Mouse (Mus musculus) thymus, adult 2 months (tissue): ENCODE results near the gene Gm17304. TPM values are rescaled to one million over a fixed set of nuclear protein-coding genes. Genes with fewer than 3 reads are reported as not detected.

Experiments
- DNase-seq: peaks from one replicate; pipeline ENCODE4 v3.0.0; 2021
- H3K27ac ChIP-seq: fragments of 200-500 bp; 2 replicates; pipeline ENCODE4 v1.5.1; 2012; ENCODE audit warnings: low read length, control low read depth; ENCODE audit not compliant: control insufficient read depth, insufficient read depth
- H3K27me3 ChIP-seq: fragments of 200-500 bp; 2 replicates; pipeline ENCODE4 v1.6.1; 2012; ENCODE audit warnings: mild to moderate bottlenecking, low read length, moderate library complexity, mixed read lengths; ENCODE audit not compliant: control insufficient read depth, insufficient read depth
- H3K36me3 ChIP-seq: fragments of 200-500 bp; 2 replicates; pipeline ENCODE4 v1.6.1; 2012; ENCODE audit warnings: mild to moderate bottlenecking, low read length, moderate library complexity; ENCODE audit not compliant: control insufficient read depth, insufficient read depth
- H3K4me1 ChIP-seq: fragments of 200-500 bp; replicated peaks from 2 replicates; pipeline ENCODE4 v1.6.1; 2012; ENCODE audit warnings: low read length; ENCODE audit not compliant: control insufficient read depth, insufficient read depth
- H3K4me3 ChIP-seq: fragments of 200-500 bp; 2 replicates; pipeline ENCODE4 v1.5.1; 2012; ENCODE audit warnings: mild to moderate bottlenecking, low read length, control low read depth, moderate library complexity; ENCODE audit not compliant: control insufficient read depth, insufficient read depth
- CTCF ChIP-seq: fragments of 200-500 bp; IDR thresholded peaks from 2 replicates; pipeline ENCODE4 v1.5.1; 2012; ENCODE audit warnings: mild to moderate bottlenecking, control low read depth, low read length, moderate library complexity, borderline replicate concordance; ENCODE audit not compliant: control insufficient read depth, poor library complexity, insufficient read depth; ENCODE audit errors: extremely low read depth
- POLR2A ChIP-seq: fragments of 200-500 bp; IDR thresholded peaks from 2 replicates; pipeline ENCODE4 v1.6.1; 2012; ENCODE audit warnings: mild to moderate bottlenecking, low read length, control low read depth, moderate library complexity; ENCODE audit not compliant: control insufficient read depth, poor library complexity, insufficient read depth; ENCODE audit errors: extremely low read depth
- WGBS: fragments of 180-500 bp; shearing (Covaris S2); methylation state at CpG from one replicate; pipeline ENCODE4 v1.1.7; 2018; 5-methylcytosine and 5-hydroxymethylcytosine counted together
- polyA plus RNA-seq: library from polyadenylated mRNA; depleted of rRNA; stranded (reverse); fragments of >200 nt; gene quantifications from 2 replicates; pipeline ENCODE4 v1.2.3, GENCODE M21; 2012; rRNA removed

The Gm17304 gene
- polyA plus RNA-seq, 1 experiment: not detected

DNA sequence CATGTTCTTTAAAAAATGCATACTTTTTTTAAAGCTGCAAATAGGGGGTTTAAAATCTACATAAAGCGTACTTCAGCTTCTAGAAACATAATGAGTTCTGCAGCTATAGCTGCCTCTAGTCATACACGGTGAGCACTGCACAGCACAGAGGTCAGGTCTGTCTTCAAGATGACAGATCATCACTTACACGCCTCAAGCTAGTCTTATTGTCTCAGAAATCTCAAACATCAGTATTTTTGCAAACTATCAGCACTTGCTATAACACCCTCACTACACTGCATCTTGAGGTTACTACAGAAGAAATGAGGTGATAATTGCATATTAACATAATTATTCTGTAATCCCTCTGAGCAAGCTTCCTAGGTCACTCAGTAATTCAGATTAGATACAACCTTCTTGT lies 33.0 kb downstream of the Gm17304 start:
- no peak for DNase-seq
- no peak for TF ChIP-seq POLR2A
- no peak for TF ChIP-seq CTCF
- WGBS: 96% methylated on average over 3 of the region's 3 CpGs
- H3K4me3 ChIP-seq: no peak overlapping the region
- H3K27ac ChIP-seq: no peak overlapping the region
- H3K27me3 ChIP-seq: no peaks in the 10 kb centered on the region
- peaks cover 21% of the 10 kb centered on the region for H3K36me3 ChIP-seq
- no peaks in the 10 kb centered on the region for H3K4me1 ChIP-seq

DNA sequence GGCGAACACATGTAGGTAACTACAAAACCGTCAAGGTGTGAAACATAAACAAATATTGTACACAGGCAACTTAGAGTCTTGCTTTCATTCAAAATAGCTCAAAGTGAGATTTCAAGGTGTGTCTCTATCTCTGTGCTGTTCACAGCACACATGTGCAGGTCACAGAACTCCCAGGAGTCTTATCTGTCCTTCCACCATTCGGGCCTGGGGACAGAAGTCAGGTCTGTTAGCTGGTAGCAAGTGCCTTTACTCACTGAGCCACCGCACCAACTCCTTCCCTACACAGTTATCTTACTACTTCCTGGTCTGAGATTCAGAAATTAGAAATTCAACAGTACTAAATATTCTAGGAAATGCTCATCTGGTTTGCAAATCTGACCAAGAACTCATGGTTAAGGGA lies 34.5 kb downstream of the Gm17304 start:
- 98% methylated on average over 4 of the region's 4 CpGs for WGBS
- TF ChIP-seq POLR2A: no peak
- no peak for TF ChIP-seq CTCF
- H3K27ac ChIP-seq: no peak overlapping the region

DNA sequence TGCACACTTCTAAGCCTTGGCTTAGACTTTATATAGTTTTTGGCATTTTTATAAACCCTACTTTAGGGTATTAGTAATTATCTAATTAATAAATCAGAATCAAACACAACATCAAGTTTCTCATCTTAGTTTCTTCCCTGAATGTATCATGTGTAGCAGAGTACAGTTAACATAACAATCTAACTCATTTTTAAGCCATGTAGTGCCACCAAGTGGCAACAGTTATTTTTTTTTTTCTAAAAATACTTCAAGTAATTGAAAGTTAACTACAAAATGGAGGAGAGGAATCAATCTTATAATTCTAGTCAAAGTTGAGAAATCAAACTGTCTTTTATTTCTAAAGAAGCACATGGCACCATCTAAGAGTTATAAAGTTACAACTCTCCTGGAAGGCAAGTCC lies 40.5 kb downstream of the Gm17304 start:
- H3K36me3 ChIP-seq: 0 out of 2 replicates have a peak, but pooled peaks cover 5% of the 10 kb centered on the region

More for the DNA sequence above, 34.5 kb downstream of the Gm17304 start:
- H3K4me3 ChIP-seq: no peak overlapping the region
- no peaks in the 10 kb centered on the region for H3K27me3 ChIP-seq
- no peaks in the 10 kb centered on the region for H3K4me1 ChIP-seq
- H3K36me3 ChIP-seq: peaks cover 5% of the 10 kb centered on the region; the same call in 1 of the 2 replicates
- DNase-seq: no peak

GRCm38 (mm10) chr5:106649995-106650394 lies 41.1 kb downstream of the Gm17304 start:
- TF ChIP-seq CTCF: no peak
- TF ChIP-seq POLR2A: no peak
- no peaks in the 10 kb centered on the region for H3K27me3 ChIP-seq
- no peak overlapping the region for H3K27ac ChIP-seq
- H3K4me3 ChIP-seq: no peak overlapping the region
- H3K36me3 ChIP-seq: 0 out of 2 replicates have a peak, but pooled peaks cover 5% of the 10 kb centered on the region
- DNase-seq: no peak
- H3K4me1 ChIP-seq: no peaks in the 10 kb centered on the region; the same call in 1 of the 2 replicates

More for the DNA sequence above, 40.5 kb downstream of the Gm17304 start:
- H3K4me3 ChIP-seq: no peak overlapping the region
- no peak overlapping the region for H3K27ac ChIP-seq
- TF ChIP-seq POLR2A (no peak), CTCF (no peak)
- H3K27me3 ChIP-seq: no peaks in the 10 kb centered on the region
- H3K4me1 ChIP-seq: no peaks in the 10 kb centered on the region; the same call in 1 of the 2 replicates
- DNase-seq: no peak

GRCm38 (mm10) chr5:106652220-106652753 lies 43.4 kb downstream of the Gm17304 start:
- Histone ChIP-seq H3K27me3 (no peaks in the 10 kb centered on the region), H3K36me3 (no peaks in the 10 kb centered on the region), H3K4me3 (no peak overlapping the region), H3K27ac (no peak overlapping the region), H3K4me1 (no peaks in the 10 kb centered on the region; the same call in 1 of the 2 replicates)
- no peak for TF ChIP-seq CTCF
- TF ChIP-seq POLR2A: no peak
- no peak for DNase-seq
- WGBS: 95% methylated on average over 4 of the region's 4 CpGs

DNA sequence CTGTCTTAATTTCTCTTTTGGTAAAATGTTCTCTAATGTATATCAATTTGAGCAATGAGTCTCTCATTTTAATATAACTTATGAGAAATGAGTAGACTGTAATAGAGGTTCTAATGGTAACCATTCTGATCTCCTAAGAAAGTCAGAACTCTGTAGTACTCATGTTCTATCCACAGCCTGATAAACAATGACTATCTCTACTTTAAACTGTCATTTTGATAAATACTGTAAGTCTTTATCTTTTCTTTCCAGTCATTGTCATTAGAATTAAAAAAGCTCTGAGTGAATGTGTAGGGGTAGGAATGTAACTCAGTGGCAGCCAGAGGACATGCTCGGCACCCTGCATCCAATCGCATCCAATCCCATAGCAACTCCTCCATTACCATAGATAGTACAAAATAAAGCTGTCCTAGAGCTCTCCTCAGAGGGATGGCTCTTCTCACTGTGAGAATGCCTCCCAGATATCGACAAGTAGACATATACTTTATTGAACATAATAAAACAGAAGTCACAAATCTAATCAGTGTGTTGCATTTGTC lies 44.0 kb downstream of the Gm17304 start:
- H3K27ac ChIP-seq: no peak overlapping the region
- DNase-seq: no peak
- no peaks in the 10 kb centered on the region; the same call in 1 of the 2 replicates for H3K4me1 ChIP-seq
- no peaks in the 10 kb centered on the region for H3K36me3 ChIP-seq
- H3K27me3 ChIP-seq: no peaks in the 10 kb centered on the region
- 97% methylated on average over 3 of the region's 3 CpGs for WGBS
- TF ChIP-seq CTCF: no peak
- no peak for TF ChIP-seq POLR2A
- no peak overlapping the region for H3K4me3 ChIP-seq

Other genes starting within 250 kb of the Gm17304 start
- gene Barhl2, start 150.9 kb upstream of the Gm17304 start, polyA plus RNA-seq: not detected in 2 replicates
- 23.9 and 32.0 TPM in 2 replicates for gene Zfp644, start 88.2 kb downstream of the Gm17304 start, polyA plus RNA-seq